Mouse (Mus musculus): ENCODE measurements around the gene Serpina1f. TPM values are rescaled to one million over a fixed set of nuclear protein-coding genes. Genes with fewer than 3 reads are reported as not detected.

Gene Serpina1f
- polyA plus RNA-seq, 1 experiment = 214 TPM

GRCm38 (mm10) chr12:103653836-103654235, 41.5 kb downstream of the Serpina1f start:
- DNase-seq = no peak
- H3K4me1 ChIP-seq (ENCODE audit: control insufficient read depth, insufficient read depth, low read length) = no peaks in the 10 kb centered on the region
- no peak overlapping the region for H3K4me3 ChIP-seq (ENCODE audit: insufficient read depth, low read depth, low read length)
- 92% methylated on average over 2 of the region's 2 CpGs for WGBS
- no peaks in the 10 kb centered on the region for H3K36me3 ChIP-seq (ENCODE audit: control insufficient read depth, insufficient read depth, low read length)
- no peaks in the 10 kb centered on the region for H3K27me3 ChIP-seq (replicated peaks; ENCODE audit: control insufficient read depth, insufficient read depth, low read length)
- H3K27ac ChIP-seq (ENCODE audit: insufficient read depth, low read depth, low read length) = no peak overlapping the region
- TF ChIP-seq CTCF (conservative IDR thresholded peaks at IDR 0.05; ENCODE audit: insufficient read depth, insufficient read length, low read depth, low read length) (no peak), POLR2A (IDR thresholded peaks at IDR 0.05; ENCODE audit: low read depth, low read length) (no peak)

- no peak overlapping the region for H3K4me3 ChIP-seq (ENCODE audit: insufficient read depth, low read depth, low read length)
- H3K27me3 ChIP-seq (replicated peaks; ENCODE audit: control insufficient read depth, insufficient read depth, low read length) = no peaks in the 10 kb centered on the region
- DNase-seq = no peak
- H3K27ac ChIP-seq (ENCODE audit: insufficient read depth, low read depth, low read length) = no peak overlapping the region
- WGBS = 63% methylated on average over 2 of the region's 2 CpGs
- no peaks in the 10 kb centered on the region for H3K4me1 ChIP-seq (ENCODE audit: control insufficient read depth, insufficient read depth, low read length)
- TF ChIP-seq CTCF (conservative IDR thresholded peaks at IDR 0.05; ENCODE audit: insufficient read depth, insufficient read length, low read depth, low read length) = no peak
- TF ChIP-seq POLR2A (IDR thresholded peaks at IDR 0.05; ENCODE audit: low read depth, low read length) = no peak
- no peaks in the 10 kb centered on the region for H3K36me3 ChIP-seq (ENCODE audit: control insufficient read depth, insufficient read depth, low read length)
Measured at GRCm38 (mm10) chr12:103646314-103646713, 49.0 kb downstream of the Serpina1f start.

- no peak for TF ChIP-seq POLR2A (IDR thresholded peaks at IDR 0.05; ENCODE audit: low read depth, low read length)
- TF ChIP-seq CTCF (conservative IDR thresholded peaks at IDR 0.05; ENCODE audit: insufficient read depth, insufficient read length, low read depth, low read length) = no peak
- H3K36me3 ChIP-seq (ENCODE audit: control insufficient read depth, insufficient read depth, low read length) = no peaks in the 10 kb centered on the region
- no peak for DNase-seq
- 23% methylated on average over 5 of the region's 5 CpGs for whole genome bisulfite sequencing
- H3K4me3 ChIP-seq (ENCODE audit: insufficient read depth, low read depth, low read length) = no peak overlapping the region
- no peaks in the 10 kb centered on the region for H3K27me3 ChIP-seq (replicated peaks; ENCODE audit: control insufficient read depth, insufficient read depth, low read length)
- no peaks in the 10 kb centered on the region for H3K4me1 ChIP-seq (ENCODE audit: control insufficient read depth, insufficient read depth, low read length)
- H3K27ac ChIP-seq (ENCODE audit: insufficient read depth, low read depth, low read length) = no peak overlapping the region
Measured at GRCm38 (mm10) chr12:103644601-103645000, 50.7 kb downstream of the Serpina1f start.

GRCm38 (mm10) chr12:103643818-103644217, 51.5 kb downstream of the Serpina1f start:
- H3K27ac ChIP-seq (ENCODE audit: insufficient read depth, low read depth, low read length) = no peak overlapping the region
- 83% methylated on average over 3 of the region's 3 CpGs for WGBS
- TF ChIP-seq CTCF (conservative IDR thresholded peaks at IDR 0.05; ENCODE audit: insufficient read depth, insufficient read length, low read depth, low read length) (no peak), POLR2A (IDR thresholded peaks at IDR 0.05; ENCODE audit: low read depth, low read length) (no peak)
- no peaks in the 10 kb centered on the region for H3K4me1 ChIP-seq (ENCODE audit: control insufficient read depth, insufficient read depth, low read length)
- H3K4me3 ChIP-seq (ENCODE audit: insufficient read depth, low read depth, low read length) = no peak overlapping the region
- DNase-seq = no peak
- H3K27me3 ChIP-seq (replicated peaks; ENCODE audit: control insufficient read depth, insufficient read depth, low read length) = no peaks in the 10 kb centered on the region
- H3K36me3 ChIP-seq (ENCODE audit: control insufficient read depth, insufficient read depth, low read length) = no peaks in the 10 kb centered on the region

- H3K4me1 ChIP-seq (ENCODE audit: control insufficient read depth, insufficient read depth, low read length) = no peaks in the 10 kb centered on the region
- H3K36me3 ChIP-seq (ENCODE audit: control insufficient read depth, insufficient read depth, low read length) = no peaks in the 10 kb centered on the region
- H3K27ac ChIP-seq (ENCODE audit: insufficient read depth, low read depth, low read length) = no peak overlapping the region
- WGBS = 0% methylated on average over 2 of the region's 2 CpGs
- DNase-seq = peak; percentile 77
- H3K4me3 ChIP-seq (ENCODE audit: insufficient read depth, low read depth, low read length) = no peak overlapping the region
- H3K27me3 ChIP-seq (replicated peaks; ENCODE audit: control insufficient read depth, insufficient read depth, low read length) = no peaks in the 10 kb centered on the region
- TF ChIP-seq CTCF (conservative IDR thresholded peaks at IDR 0.05; ENCODE audit: insufficient read depth, insufficient read length, low read depth, low read length) (peak; percentile 91), POLR2A (IDR thresholded peaks at IDR 0.05; ENCODE audit: low read depth, low read length) (no peak)
Measured at GRCm38 (mm10) chr12:103643336-103643735, 52.0 kb downstream of the Serpina1f start.

Other genes with a start within 250 kb of the Serpina1f start
- gene Ifi27l2b, start 238.3 kb downstream of the Serpina1f start, polyA plus RNA-seq (2012; rRNA removed) = 0.08 and 0.19 TPM in 2 replicates
- 0.99 and 1.0 TPM in 2 replicates for gene Ppp4r4, start 163.2 kb downstream of the Serpina1f start, polyA plus RNA-seq (2012; rRNA removed)
- gene Serpina10, start 64.1 kb downstream of the Serpina1f start, polyA plus RNA-seq (2012; rRNA removed) = 1.5 TPM in 2 replicates
- gene Serpina6, start 38.3 kb downstream of the Serpina1f start, polyA plus RNA-seq (2012; rRNA removed) = 0.58 and 0.81 TPM in 2 replicates
- not detected in 2 replicates for gene Serpina16, start 19.4 kb downstream of the Serpina1f start, polyA plus RNA-seq (2012; rRNA removed)
- gene Serpina1d, start 78.1 kb upstream of the Serpina1f start, polyA plus RNA-seq (2012; rRNA removed) = 41.6 and 62.5 TPM in 2 replicates
- gene Serpina1b, start 134.8 kb upstream of the Serpina1f start, polyA plus RNA-seq (2012; rRNA removed) = 1.3 and 1.5 TPM in 2 replicates
- gene Serpina1a, start 168.0 kb upstream of the Serpina1f start, polyA plus RNA-seq (2012; rRNA removed) = 11.3 and 16.6 TPM in 2 replicates
- 3.2 and 4.0 TPM in 2 replicates for gene Serpina1c, start 209.4 kb upstream of the Serpina1f start, polyA plus RNA-seq (2012; rRNA removed)

Measured in kidney, adult 2 months (tissue).